Mouse (Mus musculus): ENCODE data around the gene Yars. TPM values are rescaled to one million over a fixed set of nuclear protein-coding genes. Genes with fewer than 3 reads are reported as not detected.

Gene Yars
- polyA plus RNA-seq, 1 experiment from 2014 or later, result 107 TPM

GRCm38 (mm10) chr4:129250759-129251481, 61.4 kb downstream of the Yars start:
- peaks cover 67% of the 10 kb centered on the region for H3K27me3 ChIP-seq (ENCODE audit: low read depth, poor library complexity, severe bottlenecking)

GRCm38 (mm10) chr4:129251482-129252125, 62.0 kb downstream of the Yars start:
- Histone ChIP-seq H3K9me3 (replicated peaks) (no peaks in the 10 kb centered on the region), H3K27ac (replicated peaks) (peak overlapping the region; percentile 82), H3K4me1 (peaks cover 66% of the 10 kb centered on the region), H3K36me3 (no peaks in the 10 kb centered on the region), H3K4me3 (peak overlapping the region; percentile 37), H3K27me3 (ENCODE audit: low read depth, poor library complexity, severe bottlenecking) (peaks cover 60% of the 10 kb centered on the region)
- DNase-seq (ENCODE audit: low spot score), result peak; percentile 71
- under 1% methylated on average over 15 of the region's 15 CpGs for WGBS

More at GRCm38 (mm10) chr4:129250759-129251481, 61.4 kb downstream of the Yars start:
- Histone ChIP-seq H3K36me3 (no peaks in the 10 kb centered on the region), H3K9me3 (replicated peaks) (no peaks in the 10 kb centered on the region), H3K27ac (replicated peaks) (peak overlapping the region; percentile 82), H3K4me1 (peaks cover 66% of the 10 kb centered on the region), H3K4me3 (peak overlapping the region; percentile 37)
- no peak for DNase-seq (ENCODE audit: low spot score)
- 9% methylated on average over 15 of the region's 15 CpGs for WGBS

- peaks cover 66% of the 10 kb centered on the region for H3K4me1 ChIP-seq
- H3K4me3 ChIP-seq, result no peak overlapping the region
- H3K36me3 ChIP-seq, result no peaks in the 10 kb centered on the region
- H3K27ac ChIP-seq (replicated peaks), result no peak overlapping the region
- H3K27me3 ChIP-seq (ENCODE audit: low read depth, poor library complexity, severe bottlenecking), result peaks cover 51% of the 10 kb centered on the region
- H3K9me3 ChIP-seq (replicated peaks), result no peaks in the 10 kb centered on the region
- no peak for DNase-seq (ENCODE audit: low spot score)
- 85% methylated on average over 2 of the region's 2 CpGs for WGBS
Measured at GRCm38 (mm10) chr4:129252492-129252891, 62.9 kb downstream of the Yars start.

- Histone ChIP-seq H3K4me3 (no peak overlapping the region), H3K27me3 (ENCODE audit: low read depth, poor library complexity, severe bottlenecking) (peaks cover 31% of the 10 kb centered on the region), H3K4me1 (peaks cover 55% of the 10 kb centered on the region), H3K36me3 (no peaks in the 10 kb centered on the region), H3K9me3 (replicated peaks) (no peaks in the 10 kb centered on the region), H3K27ac (replicated peaks) (no peak overlapping the region)
- no peak for DNase-seq (ENCODE audit: low spot score)
- 96% methylated on average over 3 of the region's 3 CpGs for WGBS
Measured at GRCm38 (mm10) chr4:129254571-129254970, 65.0 kb downstream of the Yars start.

- WGBS, result 27% methylated on average over 8 of the region's 8 CpGs
- Histone ChIP-seq H3K36me3 (no peaks in the 10 kb centered on the region), H3K27me3 (ENCODE audit: low read depth, poor library complexity, severe bottlenecking) (peaks cover 9% of the 10 kb centered on the region), H3K4me3 (peak overlapping the region; percentile 22; the same call in 1 of the 2 replicates), H3K27ac (replicated peaks) (peak overlapping the region; percentile 73), H3K4me1 (peaks cover 55% of the 10 kb centered on the region), H3K9me3 (replicated peaks) (no peaks in the 10 kb centered on the region)
- DNase-seq (ENCODE audit: low spot score), result peak; percentile 61
Measured at GRCm38 (mm10) chr4:129256450-129257380, 67.2 kb downstream of the Yars start.

GRCm38 (mm10) chr4:129259101-129259500, 69.5 kb downstream of the Yars start:
- H3K27me3 ChIP-seq (ENCODE audit: low read depth, poor library complexity, severe bottlenecking), result no peaks in the 10 kb centered on the region; the same call in 1 of the 2 replicates
- no peaks in the 10 kb centered on the region for H3K9me3 ChIP-seq (replicated peaks)
- H3K4me1 ChIP-seq, result peaks cover 61% of the 10 kb centered on the region
- no peaks in the 10 kb centered on the region for H3K36me3 ChIP-seq
- DNase-seq (ENCODE audit: low spot score), result no peak
- H3K4me3 ChIP-seq, result no peak overlapping the region
- 38% methylated on average over 4 of the region's 4 CpGs for WGBS
- H3K27ac ChIP-seq (replicated peaks), result peak overlapping the region; percentile 57; the same call in 1 of the 2 replicates

- H3K36me3 ChIP-seq, result no peaks in the 10 kb centered on the region
- peak overlapping the region; percentile 58 for H3K27ac ChIP-seq (replicated peaks)
- H3K4me3 ChIP-seq, result peak overlapping the region; percentile 28
- H3K27me3 ChIP-seq (ENCODE audit: low read depth, poor library complexity, severe bottlenecking), result no peaks in the 10 kb centered on the region; the same call in 1 of the 2 replicates
- WGBS, result 14% methylated on average over 6 of the region's 6 CpGs
- DNase-seq (ENCODE audit: low spot score), result no peak
- no peaks in the 10 kb centered on the region for H3K9me3 ChIP-seq (replicated peaks)
- peaks cover 61% of the 10 kb centered on the region for H3K4me1 ChIP-seq
Measured at GRCm38 (mm10) chr4:129260678-129261077, 71.1 kb downstream of the Yars start.

- Histone ChIP-seq H3K4me3 (peak within 1 kb of the TSS; percentile 28), H3K36me3 (no peaks in the 10 kb centered on the region), H3K27me3 (ENCODE audit: low read depth, poor library complexity, severe bottlenecking) (no peaks in the 10 kb centered on the region; the same call in 1 of the 2 replicates), H3K4me1 (peaks cover 60% of the 10 kb centered on the region), H3K9me3 (replicated peaks) (no peaks in the 10 kb centered on the region), H3K27ac (replicated peaks) (peak within 1 kb of the TSS; percentile 58)
- no peak for DNase-seq (ENCODE audit: low spot score)
- WGBS, result 10% methylated on average over 2 of the region's 4 CpGs
Measured at GRCm38 (mm10) chr4:129261196-129261595, 71.6 kb downstream of the Yars start, which contains the start of gene C77080. TSS of gene C77080 (minus strand) at chr4:129261404.

GRCm38 (mm10) chr4:129263225-129264021, 73.9 kb downstream of the Yars start:
- Histone ChIP-seq H3K36me3 (no peaks in the 10 kb centered on the region), H3K27ac (replicated peaks) (peak overlapping the region; percentile 65), H3K27me3 (ENCODE audit: low read depth, poor library complexity, severe bottlenecking) (no peaks in the 10 kb centered on the region; the same call in 1 of the 2 replicates), H3K4me1 (peaks cover 60% of the 10 kb centered on the region), H3K4me3 (no peak overlapping the region; the same call in 1 of the 2 replicates), H3K9me3 (replicated peaks) (no peaks in the 10 kb centered on the region)
- DNase-seq (ENCODE audit: low spot score), result no peak
- 46% methylated on average over 19 of the region's 19 CpGs for WGBS

- DNase-seq (ENCODE audit: low spot score), result no peak
- Histone ChIP-seq H3K4me1 (peaks cover 33% of the 10 kb centered on the region), H3K27me3 (ENCODE audit: low read depth, poor library complexity, severe bottlenecking) (no peaks in the 10 kb centered on the region; the same call in 1 of the 2 replicates), H3K9me3 (replicated peaks) (no peaks in the 10 kb centered on the region), H3K4me3 (no peak overlapping the region), H3K36me3 (no peaks in the 10 kb centered on the region), H3K27ac (replicated peaks) (peak overlapping the region; percentile 46)
- 95% methylated on average over 4 of the region's 4 CpGs for WGBS
Measured at GRCm38 (mm10) chr4:129266191-129266590, 76.6 kb downstream of the Yars start.

- no peaks in the 10 kb centered on the region for H3K36me3 ChIP-seq
- H3K27ac ChIP-seq (replicated peaks), result peak overlapping the region; percentile 46; the same call in 1 of the 2 replicates
- H3K27me3 ChIP-seq (ENCODE audit: low read depth, poor library complexity, severe bottlenecking), result no peaks in the 10 kb centered on the region; the same call in 1 of the 2 replicates
- DNase-seq (ENCODE audit: low spot score), result peak; percentile 19
- H3K4me3 ChIP-seq, result no peak overlapping the region
- WGBS, result 68% methylated on average over 5 of the region's 5 CpGs
- peaks cover 28% of the 10 kb centered on the region for H3K4me1 ChIP-seq
- H3K9me3 ChIP-seq (replicated peaks), result no peaks in the 10 kb centered on the region
Measured at GRCm38 (mm10) chr4:129266821-129267220, 77.3 kb downstream of the Yars start.
